Comparison of ENCODE assay signal across 12 mouse cellular contexts in the genomic region with DNA sequence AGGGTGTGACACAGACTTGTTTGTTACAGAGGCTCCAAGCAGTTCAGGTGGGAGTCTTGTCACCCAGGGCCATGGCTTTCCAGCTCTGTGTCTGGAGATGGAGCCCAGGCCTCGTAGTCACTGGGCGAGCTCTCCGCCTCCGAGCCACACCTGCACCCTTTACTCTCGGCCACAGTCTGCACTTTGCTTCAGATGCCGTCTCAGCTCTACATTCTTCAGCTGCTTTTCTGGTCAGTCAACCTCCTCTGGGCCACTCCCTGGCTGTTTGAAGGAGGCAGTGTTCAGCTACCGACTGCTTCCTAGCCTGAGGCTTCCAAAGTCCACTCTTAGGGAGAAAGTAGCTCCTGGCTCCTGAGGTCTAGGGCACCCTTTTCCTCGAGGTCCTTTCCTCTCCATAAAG. TPM values are rescaled to one million over a fixed set of nuclear protein-coding genes. Genes with fewer than 3 reads are reported as not detected.
DNase-seq lines count a peak whose midpoint lies in the region; TF ChIP-seq lines count a peak whose summit lies in the region.
"Had no signal": no experiment of that assay in that cellular context is flagged by ENCODE, and none has a peak within 500 bp of the region (broad histone marks: within the 10 kb centered on the region; RNA-seq: fewer than 3 reads in every experiment).

No protein-coding gene starts in this region.

- peak overlapping the region; percentile 42; the same call in 1 of the 2 replicates for H3K27ac ChIP-seq in embryonic fibroblast, embryonic 13.5 days (ENCODE audit: insufficient read depth, low read length)
- H3K27ac ChIP-seq: embryonic facial prominence, embryonic 15.5 days; macrophage had no signal

- DNase-seq in 3T3-L1 (ENCODE audit: low read depth, low spot score) (peak; percentile 83), adipocyte (ENCODE audit: low spot score) (no peak)
- peak; percentile 79 for DNase-seq in kidney, postnatal 14 days
- DNase-seq in lung, postnatal 4 days = peak; percentile 58 to 77
- no peak for DNase-seq in right cerebral cortex, adult 2 months (ENCODE audit: low spot score in 2 of 2)
- DNase-seq in adrenal gland, adult 2 months = no peak
- no peak for DNase-seq in ovary, adult 18-20 months (ENCODE audit: low spot score)
- DNase-seq: cerebellum, postnatal 14 days; heart, postnatal 4 days had no signal

- H3K4me3 ChIP-seq in embryonic fibroblast, embryonic 13.5 days (ENCODE audit: insufficient read depth, low read length) = no peak overlapping the region
- H3K4me3 ChIP-seq: embryonic facial prominence, embryonic 15.5 days had no signal

- TF ChIP-seq CTCF in embryonic fibroblast, embryonic 13.5 days (IDR thresholded peaks at IDR 0.05; ENCODE audit: borderline replicate concordance, insufficient read depth, low read length) = no peak

- no peak for TF ChIP-seq POLR2A in embryonic fibroblast, embryonic 13.5 days (IDR thresholded peaks at IDR 0.05; ENCODE audit: low read depth, low read length)

- peaks cover 11% of the 10 kb centered on the region for H3K4me1 ChIP-seq in embryonic fibroblast, embryonic 13.5 days (ENCODE audit: control insufficient read depth, insufficient read depth, low read length)

RNA-seq across cellular contexts. Expression of gene Myo1e, which starts 22.7 kb away (rescaled TPM):
- polyA plus RNA-seq in embryonic fibroblast, embryonic 13.5 days (2011; ENCODE audit: insufficient read length, low read depth, missing spikeins) = 43.6 TPM in 2 replicates
- 10 to 100 TPM; 23.4 to 29.3 TPM for total RNA-seq in adrenal gland, adult 2 months (2021)
- polyA plus RNA-seq in adrenal gland, adult 2 months (2012; rRNA removed) = 3.1 and 4.2 TPM in 2 replicates

Comparison
In these comparisons a context has a peak if more than half of its experiments do, and no peak if none do; other contexts are left out.
1. DNase-seq: peak in 3T3-L1 (single experiment), kidney, postnatal 14 days (single experiment) and lung, postnatal 4 days (2 of 2); none in right cerebral cortex, adult 2 months (0 of 2), adrenal gland, adult 2 months (single experiment), adipocyte (single experiment) and ovary, adult 18-20 months (single experiment).